ENCODE assay signal across 12 mouse cellular contexts in the genomic region with DNA sequence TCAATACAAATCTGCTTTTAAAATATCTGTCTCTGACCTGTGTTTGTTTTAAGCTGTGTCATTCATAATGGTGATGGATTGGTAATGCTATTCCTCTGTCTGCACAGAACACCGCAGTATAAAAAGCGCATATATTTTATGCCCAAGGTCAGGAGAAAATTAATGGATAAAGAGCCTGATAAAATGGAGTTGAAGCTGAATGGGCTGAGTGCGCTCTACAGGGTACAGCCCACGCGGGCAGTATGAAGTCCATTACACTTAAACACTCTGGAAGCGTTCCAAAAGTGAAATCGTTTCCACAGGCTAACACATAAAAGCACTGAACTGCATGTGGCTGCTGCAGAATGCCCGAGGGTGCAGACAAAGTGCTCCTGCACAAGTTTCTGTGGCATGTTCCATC.
DNase-seq lines count a peak whose midpoint lies in the region; ATAC-seq and TF ChIP-seq lines count a peak whose summit lies in the region.
"Had no signal": no experiment of that assay in that cellular context is flagged by ENCODE, and none has a peak within 500 bp of the region (broad histone marks: within the 10 kb centered on the region; RNA-seq: fewer than 3 reads in every experiment).

No protein-coding gene starts in this region.

- no peak for TF ChIP-seq CTCF in hindbrain, postnatal 0 days (IDR thresholded peaks at IDR 0.05; ENCODE audit: low read depth)

- no peaks in the 10 kb centered on the region for H3K36me3 ChIP-seq in hindbrain, embryonic 11.5 days (ENCODE audit: control insufficient read depth, insufficient read depth, low read length)
- no peaks in the 10 kb centered on the region for H3K36me3 ChIP-seq in hindbrain, embryonic 10.5 days
- no peaks in the 10 kb centered on the region for H3K36me3 ChIP-seq in hindbrain, embryonic 12.5 days
- H3K36me3 ChIP-seq in hindbrain, postnatal 0 days (ENCODE audit: insufficient read depth, low read length) = no peaks in the 10 kb centered on the region
- H3K36me3 ChIP-seq in midbrain, embryonic 15.5 days (replicated peaks) = no peaks in the 10 kb centered on the region
- H3K36me3 ChIP-seq: embryonic facial prominence, embryonic 12.5 days; liver, embryonic 12.5 days had no signal

- H3K9me3 ChIP-seq in hindbrain, embryonic 11.5 days (ENCODE audit: control insufficient read depth, low read length) = no peaks in the 10 kb centered on the region
- H3K9me3 ChIP-seq in hindbrain, embryonic 10.5 days = no peaks in the 10 kb centered on the region
- H3K9me3 ChIP-seq in hindbrain, embryonic 12.5 days (replicated peaks) = no peaks in the 10 kb centered on the region
- no peaks in the 10 kb centered on the region for H3K9me3 ChIP-seq in hindbrain, postnatal 0 days (ENCODE audit: low read length)
- no peaks in the 10 kb centered on the region for H3K9me3 ChIP-seq in midbrain, embryonic 15.5 days
- H3K9me3 ChIP-seq: embryonic facial prominence, embryonic 12.5 days; liver, embryonic 12.5 days had no signal

- ATAC-seq in hindbrain, embryonic 11.5 days (ENCODE audit: low FRiP score) = peak; percentile 65
- ATAC-seq in hindbrain, embryonic 12.5 days (ENCODE audit: low FRiP score) = peak; percentile 50
- ATAC-seq in hindbrain, postnatal 0 days = no peak
- ATAC-seq in midbrain, embryonic 15.5 days (replicated peaks) = peak; percentile 77
- no peak for ATAC-seq in erythroblast, adult 5-6 weeks (replicated peaks; ENCODE audit: low FRiP score, poor library complexity, severe bottlenecking)
- ATAC-seq: liver, embryonic 12.5 days had no signal

- no peak overlapping the region for H3K27ac ChIP-seq in hindbrain, embryonic 11.5 days (ENCODE audit: low read depth, low read length)
- no peak overlapping the region for H3K27ac ChIP-seq in hindbrain, embryonic 10.5 days
- H3K27ac ChIP-seq in hindbrain, embryonic 12.5 days = no peak overlapping the region
- no peak overlapping the region for H3K27ac ChIP-seq in hindbrain, postnatal 0 days
- no peak overlapping the region for H3K27ac ChIP-seq in midbrain, embryonic 15.5 days
- H3K27ac ChIP-seq: embryonic facial prominence, embryonic 12.5 days; liver, embryonic 12.5 days; macrophage had no signal

- H3K9ac ChIP-seq in hindbrain, embryonic 11.5 days (ENCODE audit: low read depth, low read length) = no peak overlapping the region
- no peak overlapping the region for H3K9ac ChIP-seq in hindbrain, embryonic 12.5 days
- no peak overlapping the region for H3K9ac ChIP-seq in hindbrain, postnatal 0 days (replicated peaks; ENCODE audit: low read length)
- H3K9ac ChIP-seq in midbrain, embryonic 15.5 days = no peak overlapping the region
- H3K9ac ChIP-seq: embryonic facial prominence, embryonic 12.5 days; liver, embryonic 12.5 days had no signal

- no peaks in the 10 kb centered on the region for H3K27me3 ChIP-seq in hindbrain, embryonic 11.5 days (ENCODE audit: control insufficient read depth, insufficient read depth, low read length)
- H3K27me3 ChIP-seq in hindbrain, embryonic 10.5 days (ENCODE audit: insufficient read depth, poor library complexity, severe bottlenecking) = no peaks in the 10 kb centered on the region
- no peaks in the 10 kb centered on the region for H3K27me3 ChIP-seq in hindbrain, embryonic 12.5 days
- H3K27me3 ChIP-seq in hindbrain, postnatal 0 days (ENCODE audit: insufficient read depth, low read length) = no peaks in the 10 kb centered on the region
- H3K27me3 ChIP-seq in midbrain, embryonic 15.5 days (replicated peaks) = no peaks in the 10 kb centered on the region
- H3K27me3 ChIP-seq: embryonic facial prominence, embryonic 12.5 days; liver, embryonic 12.5 days had no signal

- H3K4me2 ChIP-seq in hindbrain, embryonic 11.5 days (replicated peaks; ENCODE audit: low read depth, low read length) = no peak overlapping the region
- no peak overlapping the region for H3K4me2 ChIP-seq in hindbrain, embryonic 12.5 days (replicated peaks)
- 0 out of 2 replicates have a peak overlapping the region, but pooled peaks have one; percentile 16 for H3K4me2 ChIP-seq in hindbrain, postnatal 0 days (ENCODE audit: low read depth, low read length)
- H3K4me2 ChIP-seq in midbrain, embryonic 15.5 days = no peak overlapping the region
- H3K4me2 ChIP-seq: embryonic facial prominence, embryonic 12.5 days; liver, embryonic 12.5 days had no signal

- no peaks in the 10 kb centered on the region for H3K4me1 ChIP-seq in hindbrain, embryonic 11.5 days (replicated peaks; ENCODE audit: control insufficient read depth, insufficient read depth, low read length)
- peaks cover 5% of the 10 kb centered on the region; the same call in 1 of the 2 replicates for H3K4me1 ChIP-seq in hindbrain, embryonic 10.5 days (replicated peaks)
- peaks cover 5% of the 10 kb centered on the region; the same call in 1 of the 2 replicates for H3K4me1 ChIP-seq in hindbrain, embryonic 12.5 days
- no peaks in the 10 kb centered on the region for H3K4me1 ChIP-seq in hindbrain, postnatal 0 days (ENCODE audit: insufficient read depth, low read length)
- peaks cover 4% of the 10 kb centered on the region; the same call in 1 of the 2 replicates for H3K4me1 ChIP-seq in midbrain, embryonic 15.5 days
- H3K4me1 ChIP-seq: embryonic facial prominence, embryonic 12.5 days; liver, embryonic 12.5 days had no signal

- peak; percentile 4 for DNase-seq in hindbrain, embryonic 11.5 days (ENCODE audit: low spot score)
- DNase-seq in hindbrain, embryonic 10.5 days (ENCODE audit: low spot score) = no peak
- DNase-seq in hindbrain, postnatal 0 days (ENCODE audit: low spot score) = peak; percentile 66
- DNase-seq in gastrocnemius, postnatal 10 days = no peak
- DNase-seq: spleen, adult 18-20 months; thymus, postnatal 14 days had no signal

- H3K4me3 ChIP-seq in hindbrain, embryonic 11.5 days (ENCODE audit: low read depth, low read length) = no peak overlapping the region
- no peak overlapping the region for H3K4me3 ChIP-seq in hindbrain, embryonic 10.5 days
- no peak overlapping the region for H3K4me3 ChIP-seq in hindbrain, embryonic 12.5 days
- no peak overlapping the region for H3K4me3 ChIP-seq in hindbrain, postnatal 0 days (ENCODE audit: low read length)
- H3K4me3 ChIP-seq in midbrain, embryonic 15.5 days = no peak overlapping the region
- H3K4me3 ChIP-seq: embryonic facial prominence, embryonic 12.5 days; liver, embryonic 12.5 days had no signal

- WGBS in hindbrain, embryonic 11.5 days = 61% methylated on average over 8 of the region's 8 CpGs
- WGBS in hindbrain, embryonic 10.5 days = 74% methylated on average over 8 of the region's 8 CpGs
- 52% methylated on average over 8 of the region's 8 CpGs for WGBS in hindbrain, embryonic 12.5 days
- WGBS in hindbrain, postnatal 0 days = 31% methylated on average over 8 of the region's 8 CpGs
- 45% methylated on average over 8 of the region's 8 CpGs for WGBS in midbrain, embryonic 15.5 days

Comparison
In these comparisons a context has a peak if more than half of its experiments do, and no peak if none do; other contexts are left out.
1. ATAC-seq: peak in hindbrain, embryonic 11.5 days (single experiment), hindbrain, embryonic 12.5 days (single experiment) and midbrain, embryonic 15.5 days (single experiment); none in hindbrain, postnatal 0 days (single experiment) and erythroblast, adult 5-6 weeks (single experiment).
2. DNase-seq: peak in hindbrain, embryonic 11.5 days (single experiment) and hindbrain, postnatal 0 days (single experiment); none in hindbrain, embryonic 10.5 days (single experiment) and gastrocnemius, postnatal 10 days (single experiment).